Mouse (Mus musculus): Measurements from ENCODE around the gene Prss36. TPM values are rescaled to one million over a fixed set of nuclear protein-coding genes. Genes with fewer than 3 reads are reported as not detected.

Gene Prss36
- polyA plus RNA-seq, 1 experiment from 2014 or later, result 10.7 TPM

- Histone ChIP-seq H3K4me3 (peak overlapping the region; percentile 64), H3K4me1 (peaks cover 15% of the 10 kb centered on the region), H3K9me3 (no peaks in the 10 kb centered on the region), H3K27ac (replicated peaks) (no peak overlapping the region), H3K36me3 (replicated peaks) (peaks cover 42% of the 10 kb centered on the region), H3K27me3 (replicated peaks; ENCODE audit: low read depth, poor library complexity, severe bottlenecking) (no peaks in the 10 kb centered on the region)
- 78% methylated on average over 5 of the region's 5 CpGs for WGBS
- DNase-seq (ENCODE audit: low spot score), result no peak
These were observed 52.0 kb downstream of the Prss36 start for GRCm38 (mm10) chr7:127894480-127894879.

- Histone ChIP-seq H3K4me3 (no peak within 1 kb of the TSS), H3K36me3 (replicated peaks) (peaks cover 79% of the 10 kb centered on the region), H3K9me3 (no peaks in the 10 kb centered on the region), H3K4me1 (peaks cover 13% of the 10 kb centered on the region), H3K27me3 (replicated peaks; ENCODE audit: low read depth, poor library complexity, severe bottlenecking) (no peaks in the 10 kb centered on the region), H3K27ac (replicated peaks) (no peak within 1 kb of the TSS)
- DNase-seq (ENCODE audit: low spot score), result no peak
- WGBS, result 38% methylated on average over 4 of the region's 4 CpGs
These were observed 55.7 kb downstream of the Prss36 start, which contains the start of gene Prss53 for GRCm38 (mm10) chr7:127890798-127891197. TSS of gene Prss53 (minus strand) at chr7:127890970.

GRCm38 (mm10) chr7:127888821-127889220 is 57.7 kb downstream of the Prss36 start:
- H3K4me3 ChIP-seq, result no peak overlapping the region
- no peaks in the 10 kb centered on the region for H3K9me3 ChIP-seq
- H3K27me3 ChIP-seq (replicated peaks; ENCODE audit: low read depth, poor library complexity, severe bottlenecking), result no peaks in the 10 kb centered on the region
- H3K4me1 ChIP-seq, result peaks cover 7% of the 10 kb centered on the region
- H3K36me3 ChIP-seq (replicated peaks), result peaks cover 98% of the 10 kb centered on the region
- 86% methylated on average over 3 of the region's 3 CpGs for WGBS
- no peak overlapping the region for H3K27ac ChIP-seq (replicated peaks)
- no peak for DNase-seq (ENCODE audit: low spot score)

GRCm38 (mm10) chr7:127887781-127888180 is 58.7 kb downstream of the Prss36 start:
- no peak overlapping the region for H3K4me3 ChIP-seq
- no peak for DNase-seq (ENCODE audit: low spot score)
- H3K27ac ChIP-seq (replicated peaks), result no peak overlapping the region
- no peaks in the 10 kb centered on the region for H3K9me3 ChIP-seq
- peaks cover 98% of the 10 kb centered on the region for H3K36me3 ChIP-seq (replicated peaks)
- peaks cover 15% of the 10 kb centered on the region for H3K4me1 ChIP-seq
- WGBS, result 83% methylated on average over 3 of the region's 3 CpGs
- H3K27me3 ChIP-seq (replicated peaks; ENCODE audit: low read depth, poor library complexity, severe bottlenecking), result no peaks in the 10 kb centered on the region

GRCm38 (mm10) chr7:127887191-127887590 is 59.3 kb downstream of the Prss36 start:
- no peaks in the 10 kb centered on the region for H3K9me3 ChIP-seq
- no peak overlapping the region for H3K4me3 ChIP-seq
- WGBS, result 90% methylated on average over 8 of the region's 8 CpGs
- H3K4me1 ChIP-seq, result peaks cover 20% of the 10 kb centered on the region
- no peak for DNase-seq (ENCODE audit: low spot score)
- H3K27me3 ChIP-seq (replicated peaks; ENCODE audit: low read depth, poor library complexity, severe bottlenecking), result no peaks in the 10 kb centered on the region
- peaks cover 98% of the 10 kb centered on the region for H3K36me3 ChIP-seq (replicated peaks)
- H3K27ac ChIP-seq (replicated peaks), result no peak overlapping the region

DNA sequence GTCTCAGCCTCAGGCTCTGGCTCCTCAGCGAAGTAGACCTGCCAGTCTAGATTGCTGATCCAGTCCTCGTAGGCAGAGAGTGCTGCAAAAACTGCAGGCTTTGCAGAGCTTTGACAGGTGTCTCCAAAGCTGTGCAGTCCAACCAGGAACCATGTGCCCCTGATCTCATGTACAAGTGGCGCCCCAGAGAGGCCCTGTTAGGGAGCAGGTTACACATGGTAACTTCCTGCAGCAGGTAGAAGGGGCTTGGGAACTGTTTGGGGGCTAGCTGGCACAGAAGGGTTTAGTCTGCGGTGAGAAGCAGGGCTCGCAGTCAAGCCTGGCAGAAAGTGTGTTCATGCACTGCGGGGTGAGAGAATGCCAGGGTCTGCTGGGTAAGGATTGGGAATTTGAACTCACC is 60.0 kb downstream of the Prss36 start:
- H3K36me3 ChIP-seq (replicated peaks), result peaks cover 100% of the 10 kb centered on the region

DNA sequence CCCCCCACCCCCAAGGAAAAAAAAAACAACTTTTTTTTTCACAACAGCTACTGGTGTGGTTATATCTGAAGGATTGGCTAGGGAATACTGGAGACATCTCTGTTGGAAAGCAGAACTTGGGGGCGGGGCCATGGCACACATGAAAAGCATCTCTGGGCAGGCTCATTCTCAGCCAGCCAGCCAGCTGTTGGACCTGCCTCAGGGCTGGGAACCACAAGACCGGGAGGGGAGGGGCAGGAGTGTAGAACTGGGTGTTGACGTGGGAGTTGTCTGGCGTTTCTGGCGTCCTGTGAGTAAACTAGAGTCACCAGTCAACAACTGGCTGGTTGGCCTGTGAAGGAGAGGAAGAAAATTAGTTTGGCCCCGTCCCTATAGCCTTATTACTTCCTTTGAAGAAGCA is 60.6 kb downstream of the Prss36 start:
- no peaks in the 10 kb centered on the region for H3K9me3 ChIP-seq
- H3K4me1 ChIP-seq, result peaks cover 22% of the 10 kb centered on the region
- no peak overlapping the region for H3K27ac ChIP-seq (replicated peaks)
- 76% methylated on average over 6 of the region's 6 CpGs for WGBS
- H3K36me3 ChIP-seq (replicated peaks), result peaks cover 100% of the 10 kb centered on the region
- H3K27me3 ChIP-seq (replicated peaks; ENCODE audit: low read depth, poor library complexity, severe bottlenecking), result no peaks in the 10 kb centered on the region
- no peak for DNase-seq (ENCODE audit: low spot score)
- no peak overlapping the region for H3K4me3 ChIP-seq

More for the DNA sequence above, 60.0 kb downstream of the Prss36 start:
- H3K4me1 ChIP-seq, result peaks cover 22% of the 10 kb centered on the region
- H3K27me3 ChIP-seq (replicated peaks; ENCODE audit: low read depth, poor library complexity, severe bottlenecking), result no peaks in the 10 kb centered on the region
- H3K27ac ChIP-seq (replicated peaks), result no peak overlapping the region
- WGBS, result 95% methylated on average over 6 of the region's 6 CpGs
- no peaks in the 10 kb centered on the region for H3K9me3 ChIP-seq
- no peak for DNase-seq (ENCODE audit: low spot score)
- no peak overlapping the region for H3K4me3 ChIP-seq

Other genes starting within 250 kb of the Prss36 start
- 60.2 and 70.0 TPM in 2 replicates for gene Bcl7c, start 237.8 kb downstream of the Prss36 start, polyA plus RNA-seq (2016; fragmentation: Nextera tagmentation; extraction: Ambion mirVana)
- 9.4 and 10.7 TPM in 2 replicates for gene Ctf1, start 234.0 kb downstream of the Prss36 start, polyA plus RNA-seq (2016; fragmentation: Nextera tagmentation; extraction: Ambion mirVana)
- 0.19 TPM in 2 replicates for gene Ctf2, start 214.6 kb downstream of the Prss36 start, polyA plus RNA-seq (2016; fragmentation: Nextera tagmentation; extraction: Ambion mirVana)
- 8.9 and 9.0 TPM in 2 replicates for gene Fbxl19, start 202.2 kb downstream of the Prss36 start, polyA plus RNA-seq (2016; fragmentation: Nextera tagmentation; extraction: Ambion mirVana)
- 12.9 and 13.6 TPM in 2 replicates for gene Orai3, start 176.9 kb downstream of the Prss36 start, polyA plus RNA-seq (2016; fragmentation: Nextera tagmentation; extraction: Ambion mirVana)
- 14.7 and 15.2 TPM in 2 replicates for gene Setd1a, start 170.1 kb downstream of the Prss36 start, polyA plus RNA-seq (2016; fragmentation: Nextera tagmentation; extraction: Ambion mirVana)
- gene Gm49388, start 161.1 kb downstream of the Prss36 start, polyA plus RNA-seq (2016; fragmentation: Nextera tagmentation; extraction: Ambion mirVana), result not detected in 2 replicates
- 6.8 and 8.0 TPM in 2 replicates for gene Hsd3b7, start 146.1 kb downstream of the Prss36 start, polyA plus RNA-seq (2016; fragmentation: Nextera tagmentation; extraction: Ambion mirVana)
- 22.5 and 29.3 TPM in 2 replicates for gene Stx4a, start 122.4 kb downstream of the Prss36 start, polyA plus RNA-seq (2016; fragmentation: Nextera tagmentation; extraction: Ambion mirVana)
- 4.7 and 6.5 TPM in 2 replicates for gene Stx1b, start 122.2 kb downstream of the Prss36 start, polyA plus RNA-seq (2016; fragmentation: Nextera tagmentation; extraction: Ambion mirVana)
- 19.9 and 21.8 TPM in 2 replicates for gene Zfp646, start 70.5 kb downstream of the Prss36 start, polyA plus RNA-seq (2016; fragmentation: Nextera tagmentation; extraction: Ambion mirVana)
- 42.5 and 49.1 TPM in 2 replicates for gene Zfp668, start 69.9 kb downstream of the Prss36 start, polyA plus RNA-seq (2016; fragmentation: Nextera tagmentation; extraction: Ambion mirVana)
- gene Prss53, start 55.8 kb downstream of the Prss36 start, polyA plus RNA-seq (2016; fragmentation: Nextera tagmentation; extraction: Ambion mirVana), result 0.64 and 0.79 TPM in 2 replicates
- not detected in 2 replicates for gene Gm21974, start 51.3 kb downstream of the Prss36 start, polyA plus RNA-seq (2016; fragmentation: Nextera tagmentation; extraction: Ambion mirVana)
- gene Vkorc1, start 51.1 kb downstream of the Prss36 start, polyA plus RNA-seq (2016; fragmentation: Nextera tagmentation; extraction: Ambion mirVana), result 47.6 and 59.1 TPM in 2 replicates
- gene Bckdk, start 42.6 kb downstream of the Prss36 start, polyA plus RNA-seq (2016; fragmentation: Nextera tagmentation; extraction: Ambion mirVana), result 111 and 119 TPM in 2 replicates
- 48.7 and 49.6 TPM in 2 replicates for gene Kat8, start 34.2 kb downstream of the Prss36 start, polyA plus RNA-seq (2016; fragmentation: Nextera tagmentation; extraction: Ambion mirVana)
- 14.8 and 15.8 TPM in 2 replicates for gene Prss8, start 16.6 kb downstream of the Prss36 start, polyA plus RNA-seq (2016; fragmentation: Nextera tagmentation; extraction: Ambion mirVana)
- 349 and 372 TPM in 2 replicates for gene Fus, start 20.7 kb upstream of the Prss36 start, polyA plus RNA-seq (2016; fragmentation: Nextera tagmentation; extraction: Ambion mirVana)
- gene Pycard, start 47.1 kb upstream of the Prss36 start, polyA plus RNA-seq (2016; fragmentation: Nextera tagmentation; extraction: Ambion mirVana), result 5.8 and 6.2 TPM in 2 replicates
- not detected in 2 replicates for gene Trim72, start 57.2 kb upstream of the Prss36 start, polyA plus RNA-seq (2016; fragmentation: Nextera tagmentation; extraction: Ambion mirVana)
- gene Itgam, start 115.9 kb upstream of the Prss36 start, polyA plus RNA-seq (2016; fragmentation: Nextera tagmentation; extraction: Ambion mirVana), result 0.50 and 0.52 TPM in 2 replicates
- gene Gm49368, start 116.0 kb upstream of the Prss36 start, polyA plus RNA-seq (2016; fragmentation: Nextera tagmentation; extraction: Ambion mirVana), result not detected in 2 replicates
- not detected in 2 replicates for gene Itgax, start 182.8 kb upstream of the Prss36 start, polyA plus RNA-seq (2016; fragmentation: Nextera tagmentation; extraction: Ambion mirVana)
- not detected in 2 replicates for gene Itgad, start 207.7 kb upstream of the Prss36 start, polyA plus RNA-seq (2016; fragmentation: Nextera tagmentation; extraction: Ambion mirVana)